Mouse (Mus musculus): Measurements from ENCODE around the gene Abhd17c.

DNA sequence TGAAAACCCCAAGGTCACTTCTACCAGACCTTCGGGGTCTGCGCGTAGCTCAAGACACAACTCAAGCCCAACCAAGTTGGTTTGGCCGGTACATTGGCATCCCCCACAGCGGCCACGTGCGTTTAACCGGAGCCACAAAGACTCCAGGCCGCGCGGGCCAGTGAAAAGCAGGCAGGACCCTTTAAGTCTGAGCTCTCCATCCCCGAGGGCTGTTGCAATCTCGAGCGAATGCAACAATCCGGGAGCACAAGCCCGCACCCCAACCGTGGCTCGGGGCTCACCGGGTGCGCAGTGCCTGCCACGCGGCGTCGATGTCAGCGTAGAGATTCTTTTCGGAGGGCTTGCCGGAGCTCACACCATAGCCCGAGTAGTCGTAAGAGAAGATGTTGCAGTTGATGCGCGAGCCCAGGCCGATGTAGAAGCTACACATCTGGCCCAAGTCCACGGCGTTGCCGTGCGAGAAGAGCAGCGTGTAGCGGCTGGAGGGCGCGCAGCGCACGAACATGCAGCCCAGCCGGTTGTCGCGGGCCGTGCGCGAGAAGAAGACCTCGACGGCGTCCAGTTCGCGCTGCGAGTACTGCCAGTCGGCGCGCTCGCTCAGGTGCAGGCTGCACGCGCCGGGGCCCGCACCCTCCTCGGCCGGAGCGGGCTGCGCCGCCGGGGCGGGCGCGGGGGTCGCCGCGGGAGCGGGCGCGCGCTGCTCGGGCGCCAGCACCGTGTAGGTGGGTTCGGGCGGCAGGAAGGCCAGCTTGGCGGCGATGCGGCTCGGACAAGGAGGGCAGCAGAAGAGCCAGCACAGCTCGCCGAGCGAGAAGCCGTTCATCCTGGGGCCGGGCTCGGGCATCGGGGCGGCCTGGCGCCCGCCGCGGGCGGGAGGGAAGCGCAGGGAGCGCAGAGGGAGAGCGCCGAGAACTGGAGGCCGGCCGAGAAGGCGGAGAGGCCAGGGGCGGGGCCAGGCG is at the start of gene Abhd17c:
- TF ChIP-seq GATA1 (IDR thresholded peaks at IDR 0.05; ENCODE audit: borderline replicate concordance, low read length) = no peak
- no peak for TF ChIP-seq FLI1 (IDR thresholded peaks at IDR 0.05; ENCODE audit: low read length)
